In the genomic region with DNA sequence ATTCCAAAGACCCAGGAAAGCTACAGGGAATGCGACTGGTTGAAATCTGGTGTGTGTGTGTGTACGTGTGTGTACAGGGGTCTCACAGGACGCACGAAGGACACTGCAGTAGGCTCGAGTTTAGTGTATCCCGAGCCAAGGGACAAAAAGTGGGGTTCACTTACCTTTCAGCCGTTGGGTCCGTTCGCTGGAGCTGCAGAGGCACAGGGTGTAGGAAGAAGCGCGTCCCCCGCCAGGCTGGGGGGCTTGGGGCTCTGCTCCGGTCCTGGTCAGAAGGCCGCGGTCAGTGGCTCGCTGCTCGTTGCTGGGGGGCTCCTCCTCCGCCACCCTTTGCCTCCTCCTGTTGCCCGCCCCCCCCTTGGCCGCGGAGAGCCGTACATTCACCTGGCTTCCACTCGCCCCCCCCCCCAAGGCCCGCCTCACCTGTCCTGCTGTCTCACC, we compare ENCODE assay signal across 1 mouse cellular context.
TF ChIP-seq lines count a peak whose summit lies in the region.

No protein-coding gene starts in this region.

TF ChIP-seq in CH12.LX, 34 proteins besides CTCF, POLR2A, EP300 and RAD21 (continued from another document):
- TF ChIP-seq ZMIZ1 (IDR thresholded peaks at IDR 0.05; ENCODE audit: low read depth, low read length) (peak; percentile 27; the same call in 1 of the 2 replicates), TCF12 (IDR thresholded peaks at IDR 0.05; ENCODE audit: low read depth, low read length) (0 out of 2 replicates have a peak, but pooled peaks have one; percentile 4), CHD1 (IDR thresholded peaks at IDR 0.05; ENCODE audit: low read depth, low read length) (no peak), ZNF384 (IDR thresholded peaks at IDR 0.05; ENCODE audit: low read depth, low read length) (no peak)
